Mouse (Mus musculus): Measurements from ENCODE around the gene Scamp3.
"Not testable (repeated sequence)": the region's sequence is repeated elsewhere in the genome, so short reads cannot be mapped to it uniquely, and the experiment has no call there.

Gene Scamp3

GRCm38 (mm10) chr3:89195979-89196877 is 19.0 kb downstream of the Scamp3 start:
- DNase-seq (ENCODE audit: low read depth, low spot score), result peak; percentile 92

GRCm38 (mm10) chr3:89199839-89200238 is 22.6 kb downstream of the Scamp3 start:
- no peak for DNase-seq (ENCODE audit: low read depth, low spot score)

GRCm38 (mm10) chr3:89202253-89203141 is 25.2 kb downstream of the Scamp3 start, which contains the start of gene Gba:
Gene Gba, plus strand, starts transcription at chr3:89202928.
- peak; percentile 86 for DNase-seq (ENCODE audit: low read depth, low spot score)

- DNase-seq (ENCODE audit: low read depth, low spot score), result no peak
Observed at GRCm38 (mm10) chr3:89203142-89203514, 25.9 kb downstream of the Scamp3 start.

GRCm38 (mm10) chr3:89206079-89206478 is 28.8 kb downstream of the Scamp3 start:
- DNase-seq (ENCODE audit: low read depth, low spot score), result no peak

GRCm38 (mm10) chr3:89206695-89207094 is 29.4 kb downstream of the Scamp3 start:
- no peak for DNase-seq (ENCODE audit: low read depth, low spot score)

GRCm38 (mm10) chr3:89208075-89208657 is 30.9 kb downstream of the Scamp3 start:
- DNase-seq (ENCODE audit: low read depth, low spot score), result no peak

GRCm38 (mm10) chr3:89208736-89209135 is 31.5 kb downstream of the Scamp3 start:
- DNase-seq (ENCODE audit: low read depth, low spot score), result no peak

- DNase-seq (ENCODE audit: low read depth, low spot score), result no peak
Observed at GRCm38 (mm10) chr3:89209731-89210130, 32.5 kb downstream of the Scamp3 start.

- DNase-seq (ENCODE audit: low read depth, low spot score), result no peak
Observed at GRCm38 (mm10) chr3:89210162-89210561, 32.9 kb downstream of the Scamp3 start.

- DNase-seq (ENCODE audit: low read depth, low spot score), result no peak
Observed at GRCm38 (mm10) chr3:89210731-89211130, 33.5 kb downstream of the Scamp3 start.

- peak; percentile 87 for DNase-seq (ENCODE audit: low read depth, low spot score)
Observed at GRCm38 (mm10) chr3:89213803-89214530, 36.7 kb downstream of the Scamp3 start.

- DNase-seq (ENCODE audit: low read depth, low spot score), result no peak
Observed at GRCm38 (mm10) chr3:89214681-89215411, 37.6 kb downstream of the Scamp3 start, which contains the start of gene Thbs3. Gene Thbs3, plus strand, starts transcription at chr3:89215180.

- DNase-seq (ENCODE audit: low read depth, low spot score), result peak; percentile 78
Observed at GRCm38 (mm10) chr3:89215853-89216252, 38.6 kb downstream of the Scamp3 start.

- DNase-seq (ENCODE audit: low read depth, low spot score), result not testable (repeated sequence)
Observed at GRCm38 (mm10) chr3:89216407-89216806, 39.1 kb downstream of the Scamp3 start.

- DNase-seq (ENCODE audit: low read depth, low spot score), result no peak
Observed at GRCm38 (mm10) chr3:89218271-89218670, 41.0 kb downstream of the Scamp3 start.

GRCm38 (mm10) chr3:89219546-89219945 is 42.3 kb downstream of the Scamp3 start:
- no peak for DNase-seq (ENCODE audit: low read depth, low spot score)

- DNase-seq (ENCODE audit: low read depth, low spot score), result no peak
Observed at GRCm38 (mm10) chr3:89221167-89221566, 43.9 kb downstream of the Scamp3 start.

- DNase-seq (ENCODE audit: low read depth, low spot score), result no peak
Observed at GRCm38 (mm10) chr3:89224796-89225195, 47.5 kb downstream of the Scamp3 start.

- DNase-seq (ENCODE audit: low read depth, low spot score), result no peak
Observed at GRCm38 (mm10) chr3:89225321-89225815, 48.1 kb downstream of the Scamp3 start.
